9 mouse cellular contexts compared by ENCODE assay signal in genomic region chr6:39225876-39226609, GRCm38 (mm10). TPM values are rescaled to one million over a fixed set of nuclear protein-coding genes. Genes with fewer than 3 reads are reported as not detected.
DNase-seq lines count a peak whose midpoint lies in the region; ATAC-seq and TF ChIP-seq lines count a peak whose summit lies in the region.
"Had no signal": no experiment of that assay in that cellular context is flagged by ENCODE, and none has a peak within 500 bp of the region (broad histone marks: within the 10 kb centered on the region; RNA-seq: fewer than 3 reads in every experiment).

No protein-coding gene starts in this region.

- no peak for DNase-seq in liver, embryonic 11.5 days (ENCODE audit: low spot score)
- DNase-seq in brain, embryonic 14.5 days (ENCODE audit: low read depth): peak; percentile 88
- no peak for DNase-seq in adrenal gland, adult (ENCODE audit: inconsistent age in 2 of 2, low spot score in 1 of 2)
- DNase-seq: lung, embryonic 14.5 days had no signal

- no peaks in the 10 kb centered on the region for H3K9me3 ChIP-seq in liver, embryonic 15.5 days (replicated peaks)
- H3K9me3 ChIP-seq in liver, embryonic 11.5 days (ENCODE audit: control insufficient read depth, low read length): no peaks in the 10 kb centered on the region
- no peaks in the 10 kb centered on the region for H3K9me3 ChIP-seq in forebrain, embryonic 13.5 days (replicated peaks)
- no peaks in the 10 kb centered on the region for H3K9me3 ChIP-seq in midbrain, embryonic 15.5 days
- no peaks in the 10 kb centered on the region for H3K9me3 ChIP-seq in kidney, embryonic 15.5 days (replicated peaks)

- TF ChIP-seq POLR2A in brain, embryonic 14.5 days (IDR thresholded peaks at IDR 0.05; ENCODE audit: borderline replicate concordance, extremely low read depth, insufficient read depth, insufficient read length, poor library complexity, severe bottlenecking): no peak

- peak overlapping the region; percentile 6 for H3K4me2 ChIP-seq in liver, embryonic 15.5 days
- no peak overlapping the region for H3K4me2 ChIP-seq in liver, embryonic 11.5 days
- H3K4me2 ChIP-seq in forebrain, embryonic 13.5 days: peak overlapping the region; percentile 32
- H3K4me2 ChIP-seq in midbrain, embryonic 15.5 days: no peak overlapping the region
- no peak overlapping the region for H3K4me2 ChIP-seq in kidney, embryonic 15.5 days
- H3K4me2 ChIP-seq: lung, embryonic 14.5 days had no signal

- no peaks in the 10 kb centered on the region for H3K36me3 ChIP-seq in liver, embryonic 15.5 days (replicated peaks)
- H3K36me3 ChIP-seq in liver, embryonic 11.5 days (ENCODE audit: control insufficient read depth, insufficient read depth, low read length): no peaks in the 10 kb centered on the region
- no peaks in the 10 kb centered on the region for H3K36me3 ChIP-seq in forebrain, embryonic 13.5 days (ENCODE audit: poor library complexity, severe bottlenecking)
- H3K36me3 ChIP-seq in midbrain, embryonic 15.5 days (replicated peaks): no peaks in the 10 kb centered on the region
- no peaks in the 10 kb centered on the region for H3K36me3 ChIP-seq in kidney, embryonic 15.5 days

- H3K9ac ChIP-seq in liver, embryonic 15.5 days: no peak overlapping the region
- H3K9ac ChIP-seq in liver, embryonic 11.5 days (ENCODE audit: low read depth, low read length): no peak overlapping the region
- peak overlapping the region; percentile 28; the same call in 1 of the 2 replicates for H3K9ac ChIP-seq in forebrain, embryonic 13.5 days
- no peak overlapping the region for H3K9ac ChIP-seq in midbrain, embryonic 15.5 days
- no peak overlapping the region for H3K9ac ChIP-seq in kidney, embryonic 15.5 days
- H3K9ac ChIP-seq: lung, embryonic 14.5 days had no signal

- peaks cover 13% of the 10 kb centered on the region for H3K4me1 ChIP-seq in liver, embryonic 15.5 days (replicated peaks)
- no peaks in the 10 kb centered on the region for H3K4me1 ChIP-seq in liver, embryonic 11.5 days (replicated peaks; ENCODE audit: control insufficient read depth, insufficient read depth, low read length)
- peaks cover 9% of the 10 kb centered on the region for H3K4me1 ChIP-seq in forebrain, embryonic 13.5 days
- peaks cover 6% of the 10 kb centered on the region for H3K4me1 ChIP-seq in midbrain, embryonic 15.5 days
- 0 out of 2 replicates have a peak, but pooled peaks cover 6% of the 10 kb centered on the region for H3K4me1 ChIP-seq in kidney, embryonic 15.5 days

- TF ChIP-seq CTCF in brain, embryonic 14.5 days (IDR thresholded peaks at IDR 0.05; ENCODE audit: borderline replicate concordance, extremely low read depth, insufficient read depth, insufficient read length): no peak

- WGBS in liver, embryonic 15.5 days (ENCODE audit: insufficient replicate concordance): 24% methylated on average over 7 of the region's 7 CpGs
- WGBS in liver, embryonic 11.5 days: 35% methylated on average over 7 of the region's 7 CpGs
- 8% methylated on average over 7 of the region's 7 CpGs for WGBS in forebrain, embryonic 13.5 days
- 13% methylated on average over 7 of the region's 7 CpGs for WGBS in midbrain, embryonic 15.5 days
- WGBS in kidney, embryonic 15.5 days: 28% methylated on average over 7 of the region's 7 CpGs

- H3K4me3 ChIP-seq in liver, embryonic 15.5 days (replicated peaks): no peak overlapping the region
- H3K4me3 ChIP-seq in liver, embryonic 11.5 days (ENCODE audit: low read depth, low read length): no peak overlapping the region
- H3K4me3 ChIP-seq in forebrain, embryonic 13.5 days: no peak overlapping the region
- no peak overlapping the region for H3K4me3 ChIP-seq in midbrain, embryonic 15.5 days
- H3K4me3 ChIP-seq in kidney, embryonic 15.5 days (replicated peaks): no peak overlapping the region

- peaks cover 4% of the 10 kb centered on the region; the same call in 1 of the 2 replicates for H3K27me3 ChIP-seq in liver, embryonic 15.5 days
- H3K27me3 ChIP-seq in liver, embryonic 11.5 days (replicated peaks; ENCODE audit: control insufficient read depth, insufficient read depth, low read length): no peaks in the 10 kb centered on the region
- no peaks in the 10 kb centered on the region for H3K27me3 ChIP-seq in forebrain, embryonic 13.5 days
- no peaks in the 10 kb centered on the region; the same call in 1 of the 2 replicates for H3K27me3 ChIP-seq in midbrain, embryonic 15.5 days (replicated peaks)
- H3K27me3 ChIP-seq in kidney, embryonic 15.5 days: no peaks in the 10 kb centered on the region

- no peak for ATAC-seq in liver, embryonic 15.5 days (ENCODE audit: insufficient read depth)
- ATAC-seq in liver, embryonic 11.5 days (replicated peaks; ENCODE audit: low FRiP score): no peak
- ATAC-seq in forebrain, embryonic 13.5 days: peak; percentile 91
- ATAC-seq in midbrain, embryonic 15.5 days (replicated peaks): no peak
- ATAC-seq in erythroblast, adult 5-6 weeks (replicated peaks; ENCODE audit: low FRiP score, poor library complexity, severe bottlenecking): no peak
- ATAC-seq in kidney, embryonic 15.5 days (replicated peaks; ENCODE audit: low FRiP score): no peak; the same call in 1 of the 2 replicates

- no peak overlapping the region for H3K27ac ChIP-seq in liver, embryonic 15.5 days (replicated peaks)
- H3K27ac ChIP-seq in liver, embryonic 11.5 days (ENCODE audit: low read depth, low read length): no peak overlapping the region
- peak overlapping the region; percentile 68 for H3K27ac ChIP-seq in forebrain, embryonic 13.5 days
- 0 out of 2 replicates have a peak overlapping the region, but pooled peaks have one; percentile 8 for H3K27ac ChIP-seq in midbrain, embryonic 15.5 days
- H3K27ac ChIP-seq in kidney, embryonic 15.5 days: no peak overlapping the region

RNA-seq across cellular contexts. Expression of gene Kdm7a, which starts 19.5 kb away (rescaled TPM):
- polyA plus RNA-seq in liver, embryonic 15.5 days (2015; fragmentation: Nextera tagmentation; extraction: Ambion mirVana): 12.1 and 12.5 TPM in 2 replicates
- polyA plus RNA-seq in liver, embryonic 11.5 days (2014; fragmentation: Nextera tagmentation; extraction: Ambion mirVana): 7.3 and 8.5 TPM in 2 replicates
- polyA plus RNA-seq in brain, embryonic 14.5 days (2012; rRNA removed): 7.1 and 9.6 TPM in 2 replicates
- polyA plus RNA-seq in forebrain, embryonic 13.5 days (2015; fragmentation: Nextera tagmentation; extraction: Ambion mirVana): 9.6 and 10.4 TPM in 2 replicates
- polyA plus RNA-seq in midbrain, embryonic 15.5 days (2015; fragmentation: Nextera tagmentation; extraction: Ambion mirVana): 6.5 and 6.8 TPM in 2 replicates
- total RNA-seq in erythroblast, adult 5-6 weeks (2015; ENCODE audit: low replicate concordance): 103 and 107 TPM in 2 replicates
- total RNA-seq in erythroblast, adult 5-6 weeks (2017; ENCODE audit: low replicate concordance): 216 and 235 TPM in 2 replicates
- polyA plus RNA-seq in kidney, embryonic 15.5 days (2015; fragmentation: Nextera tagmentation; extraction: Ambion mirVana): 6.4 and 6.7 TPM in 2 replicates

Comparison
In these comparisons a context has a peak if more than half of its experiments do, and no peak if none do; other contexts are left out.
1. H3K4me2 ChIP-seq: peak in liver, embryonic 15.5 days (single experiment) and forebrain, embryonic 13.5 days (single experiment); none in liver, embryonic 11.5 days (single experiment), midbrain, embryonic 15.5 days (single experiment) and kidney, embryonic 15.5 days (single experiment).
2. H3K27ac ChIP-seq: peak in forebrain, embryonic 13.5 days (single experiment) and midbrain, embryonic 15.5 days (single experiment); none in liver, embryonic 15.5 days (single experiment), liver, embryonic 11.5 days (single experiment) and kidney, embryonic 15.5 days (single experiment).